Mouse (Mus musculus) ovary, postnatal 36 days (tissue): ENCODE measurements around the gene Ctnna3.

Experiments used
- DNase-seq: peaks from one replicate; pipeline ENCODE4 v3.0.0; 2022; ENCODE audit warnings: low spot score, mixed read lengths

The Ctnna3 gene

GRCm38 (mm10) chr10:64076410-64077052 is 646.6 kb downstream of the Ctnna3 start:
- no peak for DNase-seq

GRCm38 (mm10) chr10:64082345-64082744 is 652.4 kb downstream of the Ctnna3 start:
- no peak for DNase-seq

DNA sequence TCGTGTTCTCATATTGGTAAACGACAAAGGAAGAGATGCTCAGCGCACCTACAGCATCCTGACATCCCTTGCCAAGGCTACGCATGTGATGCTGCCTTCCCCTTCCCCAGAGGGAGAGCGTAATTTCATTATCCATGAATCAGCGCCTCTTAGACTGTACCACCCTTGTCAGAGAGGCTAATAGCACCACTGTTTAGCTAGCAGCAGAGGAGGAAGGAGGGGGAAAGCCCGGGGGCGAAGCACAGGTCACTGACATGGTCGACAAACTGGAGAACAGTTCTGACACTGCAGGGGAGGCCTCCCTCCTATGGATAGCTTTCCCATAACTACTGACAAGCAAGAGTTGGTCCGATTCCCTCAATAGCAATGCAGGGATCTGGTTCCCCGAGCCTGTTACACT is 653.9 kb downstream of the Ctnna3 start:
- no peak for DNase-seq

DNA sequence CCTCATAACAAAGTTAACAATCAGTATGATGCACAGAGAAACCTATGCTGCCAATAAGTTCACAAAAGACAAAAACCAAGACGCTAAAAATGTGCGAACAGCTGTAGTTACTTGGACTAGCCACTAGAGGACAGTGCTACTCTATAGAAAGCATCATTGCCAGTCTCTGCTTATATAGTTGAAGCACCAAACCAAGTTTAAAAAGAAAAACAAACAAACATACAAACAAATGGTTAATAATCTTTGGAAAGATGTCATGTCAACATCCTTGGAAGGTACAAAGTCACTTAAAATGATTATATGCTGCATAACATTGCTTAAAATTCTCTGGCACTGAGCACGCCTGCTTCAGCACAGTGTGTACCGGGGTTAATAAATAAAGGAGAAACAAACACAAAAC is 654.6 kb downstream of the Ctnna3 start:
- DNase-seq = no peak

- no peak for DNase-seq
Measured at GRCm38 (mm10) chr10:64086183-64086566, 656.3 kb downstream of the Ctnna3 start.

GRCm38 (mm10) chr10:64086567-64087391 is 656.9 kb downstream of the Ctnna3 start:
- no peak for DNase-seq

DNA sequence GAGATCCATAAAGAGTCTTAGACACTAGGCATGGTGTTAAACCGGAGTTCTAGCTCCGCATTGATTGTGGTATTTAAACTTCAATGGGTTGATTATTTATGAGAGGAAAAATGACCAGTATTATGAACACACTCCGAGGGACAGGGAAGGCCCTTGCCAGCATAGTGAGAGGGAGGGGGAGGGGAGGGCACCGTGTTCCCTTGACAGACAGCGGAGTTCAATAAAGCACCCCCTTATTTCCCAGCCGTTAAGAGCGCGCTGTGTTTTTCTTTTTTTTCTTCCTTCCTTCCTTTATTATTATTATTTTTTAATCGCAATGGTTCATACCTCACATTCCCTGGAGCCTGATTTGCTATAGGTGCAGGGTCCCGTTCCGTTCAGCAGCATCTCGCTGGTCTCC is 657.6 kb downstream of the Ctnna3 start:
- no peak for DNase-seq

GRCm38 (mm10) chr10:64087936-64088773 is 658.3 kb downstream of the Ctnna3 start:
- no peak for DNase-seq

- no peak for DNase-seq
Measured at GRCm38 (mm10) chr10:64088774-64089460, 659.0 kb downstream of the Ctnna3 start.

DNA sequence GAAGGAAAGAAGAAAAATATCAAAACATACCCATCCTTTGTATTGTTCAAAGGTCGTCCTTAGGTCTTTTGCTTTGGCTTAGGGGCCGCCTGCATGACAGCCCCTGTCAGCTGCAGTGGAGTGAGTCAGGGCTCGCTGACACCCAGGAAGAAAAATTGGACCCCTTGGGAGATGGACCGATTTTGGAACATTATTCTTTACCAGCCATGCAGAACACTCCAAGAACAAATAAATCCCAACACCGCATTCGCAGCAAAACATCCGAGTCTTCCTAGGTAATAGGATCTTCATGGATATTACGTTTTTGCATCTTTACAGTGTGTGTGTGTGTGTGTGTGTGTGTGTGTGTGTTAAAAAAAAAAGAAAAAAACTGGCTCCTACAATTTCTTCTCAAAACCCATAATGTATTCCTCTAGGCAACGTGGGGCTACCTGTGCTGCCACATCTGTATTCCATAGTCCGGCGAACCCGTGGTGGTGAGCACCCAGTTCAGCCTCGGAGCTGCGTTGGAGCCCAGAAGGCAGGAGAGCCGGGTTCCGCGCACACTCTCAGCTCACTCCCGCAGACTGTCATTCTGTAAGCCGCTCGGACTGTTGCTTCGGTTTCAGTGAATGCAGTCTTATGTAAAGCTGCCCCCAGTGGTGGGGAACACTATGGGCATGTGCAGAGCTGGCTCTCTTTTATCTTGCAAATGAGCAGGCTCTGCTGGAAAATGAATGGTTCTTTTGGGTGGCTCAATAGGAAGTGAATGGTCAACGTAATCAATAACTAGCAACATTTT is 660.0 kb downstream of the Ctnna3 start, which contains the start of gene Lrrtm3:
Lrrtm3 (minus strand) TSS at position 598 of the 781 bp plus-strand sequence.
- peak; percentile 53 for DNase-seq

GRCm38 (mm10) chr10:64096532-64096931 is 666.6 kb downstream of the Ctnna3 start:
- no peak for DNase-seq

GRCm38 (mm10) chr10:64115246-64115645 is 685.3 kb downstream of the Ctnna3 start:
- no peak for DNase-seq

DNA sequence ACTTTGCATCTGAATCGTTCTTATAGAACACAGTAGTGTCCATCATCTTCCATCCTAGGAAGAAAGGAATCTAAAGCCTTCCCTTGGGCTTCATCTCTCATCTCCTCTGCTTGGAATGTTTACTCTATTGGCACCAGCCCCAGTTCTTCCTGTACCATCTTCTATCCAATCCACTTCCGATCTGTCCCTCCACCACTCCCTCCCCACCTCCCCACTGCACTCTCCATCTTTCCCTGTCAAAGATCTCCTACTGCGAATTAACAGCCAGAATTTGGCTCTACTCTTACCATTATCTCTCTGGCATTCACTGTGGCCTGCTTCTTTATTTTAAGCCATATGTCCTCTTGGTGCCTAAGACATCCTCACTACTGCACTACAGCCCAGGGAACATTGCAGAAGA is 688.9 kb downstream of the Ctnna3 start:
- no peak for DNase-seq

DNA sequence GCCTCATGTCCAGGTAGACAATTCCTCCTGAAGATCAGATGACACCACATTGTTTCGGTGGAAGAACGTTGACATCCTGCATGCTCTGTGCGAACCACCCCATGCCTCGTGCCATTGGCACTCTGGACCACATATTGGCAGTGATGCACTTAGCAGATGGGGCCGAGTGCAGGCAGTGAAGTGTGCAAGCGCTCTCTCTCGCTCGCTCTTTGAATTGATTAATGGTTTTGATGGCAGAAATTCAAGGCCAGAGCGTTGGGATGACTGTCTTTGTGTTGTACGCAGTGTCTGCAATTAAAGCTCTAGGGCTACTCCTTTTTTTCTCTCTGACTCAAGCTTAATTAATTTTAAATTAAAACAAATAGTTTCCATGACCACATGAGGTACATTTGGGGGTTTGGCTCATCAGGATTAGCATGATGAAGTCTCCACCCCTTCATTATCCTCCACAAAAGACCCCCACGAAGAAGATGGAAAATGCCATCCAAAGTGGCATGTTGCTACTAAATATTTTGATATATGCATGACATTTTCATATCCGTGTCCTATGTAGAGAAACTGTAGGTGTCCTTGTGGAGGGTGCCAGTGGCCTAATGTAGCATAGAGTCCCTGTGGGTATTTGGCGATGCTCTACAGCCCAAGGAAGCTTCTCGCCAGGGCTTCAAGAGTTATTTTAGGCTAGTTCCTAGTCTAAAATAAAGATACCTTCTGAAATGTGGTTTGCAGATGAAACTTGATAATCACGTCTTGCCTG is 700.7 kb downstream of the Ctnna3 start:
- no peak for DNase-seq

DNA sequence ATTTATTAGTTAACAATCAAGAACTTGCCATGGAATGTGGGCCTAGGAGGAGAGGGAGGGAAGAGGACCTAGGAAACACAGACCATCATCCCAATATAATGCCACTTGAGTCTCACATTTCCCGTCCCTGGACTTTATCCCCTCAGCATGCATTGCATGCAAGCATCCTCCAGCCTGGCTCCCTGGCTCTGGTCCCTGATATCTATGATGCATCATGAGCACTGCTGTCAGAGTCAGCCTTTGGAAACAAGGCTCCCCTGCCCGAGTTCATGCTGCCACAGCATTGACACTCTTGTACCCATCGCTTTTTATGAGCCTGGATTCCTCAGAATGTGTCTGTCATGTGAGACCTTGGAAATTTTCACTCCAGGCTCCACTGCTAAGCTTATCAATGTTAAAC is 703.6 kb downstream of the Ctnna3 start:
- DNase-seq = no peak

GRCm38 (mm10) chr10:64135481-64135880 is 705.6 kb downstream of the Ctnna3 start:
- no peak for DNase-seq

GRCm38 (mm10) chr10:64146511-64146910 is 716.6 kb downstream of the Ctnna3 start:
- no peak for DNase-seq

GRCm38 (mm10) chr10:64181696-64182095 is 751.8 kb downstream of the Ctnna3 start:
- DNase-seq = no peak

DNA sequence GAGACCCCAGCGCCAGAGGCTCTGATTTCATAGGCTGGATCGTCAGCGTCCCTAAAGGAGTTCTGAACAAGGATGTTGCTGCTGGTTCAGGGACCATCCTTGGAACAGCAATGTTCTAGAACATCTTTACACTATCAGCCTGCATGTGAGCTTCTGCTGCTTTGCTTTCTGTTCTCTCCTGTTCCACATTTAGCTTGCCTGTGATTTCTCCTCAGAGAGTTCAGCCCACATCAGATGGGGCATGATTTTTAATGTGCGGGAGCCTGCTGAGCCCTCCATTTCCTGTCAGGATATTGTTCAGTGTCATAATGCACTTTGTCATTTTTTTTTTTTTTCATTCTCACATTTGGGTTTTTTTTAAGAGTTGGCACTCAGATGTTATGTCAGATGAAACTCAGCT is 752.8 kb downstream of the Ctnna3 start:
- DNase-seq = no peak

- no peak for DNase-seq
Measured at GRCm38 (mm10) chr10:64188046-64188445, 758.1 kb downstream of the Ctnna3 start.
